Mouse (Mus musculus) ES-Bruce4 (cell line): ENCODE measurements around the gene Pdzrn3. TPM values are rescaled to one million over a fixed set of nuclear protein-coding genes. Genes with fewer than 3 reads are reported as not detected.

Experiments
- H3K27ac ChIP-seq: 2 replicates; pipeline ENCODE4 v1.5.1; 2012; ENCODE audit warnings: low read length, inconsistent platforms; ENCODE audit not compliant: insufficient read depth
- H3K27me3 ChIP-seq: 2 replicates; pipeline ENCODE4 v1.6.1; 2012; ENCODE audit warnings: mild to moderate bottlenecking, low read length, inconsistent platforms; ENCODE audit not compliant: control insufficient read depth, poor library complexity, insufficient read depth, severe bottlenecking
- H3K36me3 ChIP-seq: 2 replicates; pipeline ENCODE4 v1.6.1; 2012; ENCODE audit warnings: inconsistent platforms, mild to moderate bottlenecking, low read length, moderate library complexity; ENCODE audit not compliant: control insufficient read depth, poor library complexity, insufficient read depth, severe bottlenecking
- H3K4me1 ChIP-seq: one replicate; pipeline ENCODE4 v1.8.1; 2011; ENCODE audit warnings: low read length; ENCODE audit not compliant: control insufficient read depth, insufficient read depth
- H3K4me3 ChIP-seq: 2 replicates; pipeline ENCODE4 v1.5.1; 2011; ENCODE audit warnings: low read depth, mild to moderate bottlenecking, low read length
- H3K9ac ChIP-seq: 2 replicates; pipeline ENCODE4 v1.6.1; 2012; ENCODE audit warnings: low read depth, mild to moderate bottlenecking, inconsistent platforms; ENCODE audit not compliant: poor library complexity, severe bottlenecking
- H3K9me3 ChIP-seq: replicated peaks from 2 replicates; pipeline ENCODE4 v1.6.1; 2012; ENCODE audit warnings: mild to moderate bottlenecking, low read length, inconsistent platforms; ENCODE audit not compliant: control insufficient read depth, poor library complexity, insufficient read depth, severe bottlenecking
- CTCF ChIP-seq: IDR thresholded peaks from one replicate; pipeline ENCODE4 v1.8.1; 2011; ENCODE audit warnings: low read depth, low read length
- EP300 ChIP-seq: IDR thresholded peaks from 2 replicates; pipeline ENCODE4 v1.6.1; 2011; ENCODE audit warnings: low read depth, low read length; ENCODE audit not compliant: insufficient read depth
- POLR2A ChIP-seq: IDR thresholded peaks from one replicate; pipeline ENCODE4 v1.8.1; 2011; ENCODE audit warnings: low read length; ENCODE audit not compliant: insufficient read depth
- polyA plus RNA-seq: library from polyadenylated mRNA; stranded (reverse); fragments of >200 nt; gene quantifications from 2 replicates; pipeline ENCODE4 v1.2.4, GENCODE M21; 2011; ENCODE audit warnings: low read depth; ENCODE audit not compliant: missing spikeins, insufficient read depth, insufficient read length

Pdzrn3 gene
- polyA plus RNA-seq, 1 experiment: 3.1 TPM

DNA sequence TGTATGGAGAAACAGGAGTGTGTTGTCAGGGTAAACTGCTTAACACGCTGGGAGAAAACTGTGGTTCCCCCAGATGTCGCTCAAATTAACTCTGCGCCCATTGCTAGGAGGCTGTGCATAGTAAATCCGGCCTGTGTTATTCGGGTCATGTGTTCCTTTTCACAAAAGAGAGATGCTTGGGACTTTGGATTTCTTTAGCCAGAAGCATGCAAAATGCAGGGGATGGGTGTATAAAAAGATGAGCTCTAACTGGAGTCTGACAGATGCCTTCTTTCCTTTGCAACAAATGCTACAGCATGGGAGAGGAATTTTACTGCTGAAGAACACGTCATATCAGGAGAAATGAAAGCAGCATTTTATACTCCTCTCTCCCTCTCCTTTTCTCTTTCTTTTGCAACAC lies 190.4 kb downstream of the Pdzrn3 start:
- Histone ChIP-seq H3K27ac (no peak overlapping the region), H3K4me3 (no peak overlapping the region), H3K9ac (no peak overlapping the region), H3K36me3 (no peaks in the 10 kb centered on the region), H3K9me3 (no peaks in the 10 kb centered on the region), H3K4me1 (no peaks in the 10 kb centered on the region), H3K27me3 (no peaks in the 10 kb centered on the region)
- TF ChIP-seq POLR2A (no peak), CTCF (no peak), EP300 (no peak)

- H3K9ac ChIP-seq: no peak overlapping the region
- H3K27me3 ChIP-seq: no peaks in the 10 kb centered on the region
- TF ChIP-seq POLR2A: no peak
- TF ChIP-seq EP300: no peak
- no peak for TF ChIP-seq CTCF
- H3K36me3 ChIP-seq: no peaks in the 10 kb centered on the region
- H3K27ac ChIP-seq: no peak overlapping the region
- H3K4me3 ChIP-seq: no peak overlapping the region
- H3K9me3 ChIP-seq: no peaks in the 10 kb centered on the region
- H3K4me1 ChIP-seq: no peaks in the 10 kb centered on the region
Observed at GRCm38 (mm10) chr6:101186887-101187286, 190.8 kb downstream of the Pdzrn3 start.

DNA sequence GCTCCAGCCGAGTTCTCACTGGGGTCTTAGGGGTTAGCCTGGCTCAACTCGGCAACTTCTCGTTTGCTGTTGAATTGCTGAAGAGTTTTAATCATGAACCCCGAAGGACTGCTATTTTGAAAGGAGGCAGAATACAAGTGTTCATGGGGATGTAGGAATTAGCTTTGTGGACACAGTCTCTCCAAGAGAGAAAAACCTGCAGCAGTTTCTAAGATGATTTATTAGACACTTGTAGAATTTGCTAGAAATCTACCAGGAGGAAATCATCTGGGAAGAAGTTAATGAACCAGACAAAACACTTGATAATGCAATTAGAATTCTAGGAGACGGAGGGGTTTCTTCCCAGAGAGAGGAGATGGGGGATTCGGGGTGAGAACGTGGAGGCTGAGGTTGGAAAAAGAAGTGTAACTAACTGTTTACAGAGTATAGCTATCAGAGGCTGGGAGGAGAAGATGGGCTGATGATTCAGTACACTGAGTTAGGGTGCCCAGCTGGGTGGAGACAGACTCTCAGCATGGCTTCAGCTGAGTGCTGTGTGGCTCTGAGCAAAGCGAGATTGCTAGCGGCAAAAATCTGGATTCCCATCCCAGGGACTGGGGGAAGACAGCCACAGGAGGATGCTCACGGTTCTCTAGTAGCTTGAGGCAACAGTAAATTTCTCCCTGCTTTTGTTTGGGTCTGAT lies 193.5 kb downstream of the Pdzrn3 start:
- H3K9me3 ChIP-seq: no peaks in the 10 kb centered on the region
- TF ChIP-seq CTCF (no peak), EP300 (no peak), POLR2A (no peak)
- no peaks in the 10 kb centered on the region for H3K36me3 ChIP-seq
- no peak overlapping the region for H3K9ac ChIP-seq
- no peak overlapping the region for H3K4me3 ChIP-seq
- H3K27me3 ChIP-seq: no peaks in the 10 kb centered on the region
- no peaks in the 10 kb centered on the region for H3K4me1 ChIP-seq
- no peak overlapping the region for H3K27ac ChIP-seq

DNA sequence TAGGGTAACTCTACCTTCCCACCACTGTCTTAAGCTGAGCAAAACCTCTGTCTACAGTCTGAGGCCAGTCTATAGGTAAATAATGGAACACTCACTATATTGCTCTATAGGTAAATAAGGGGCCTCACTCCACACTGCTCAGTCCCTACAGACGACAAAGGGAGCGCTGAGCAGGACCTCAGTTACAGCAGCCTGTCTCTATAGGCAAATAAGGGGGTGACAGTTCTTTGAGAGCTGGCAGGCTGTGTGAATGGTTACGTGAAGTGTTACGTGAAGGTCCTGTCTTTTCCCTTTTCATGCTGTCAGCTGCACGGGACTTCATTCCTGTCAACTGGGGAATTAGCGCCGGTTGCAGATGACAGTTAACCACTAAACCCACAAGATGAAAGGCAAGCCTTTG lies 207.0 kb downstream of the Pdzrn3 start:
- H3K4me1 ChIP-seq: no peaks in the 10 kb centered on the region
- H3K4me3 ChIP-seq: no peak overlapping the region
- TF ChIP-seq EP300 (no peak), CTCF (no peak), POLR2A (no peak)
- H3K36me3 ChIP-seq: no peaks in the 10 kb centered on the region
- H3K27me3 ChIP-seq: 0 out of 2 replicates have a peak, but pooled peaks cover 1% of the 10 kb centered on the region
- H3K9ac ChIP-seq: no peak overlapping the region
- H3K9me3 ChIP-seq: no peaks in the 10 kb centered on the region
- H3K27ac ChIP-seq: no peak overlapping the region

DNA sequence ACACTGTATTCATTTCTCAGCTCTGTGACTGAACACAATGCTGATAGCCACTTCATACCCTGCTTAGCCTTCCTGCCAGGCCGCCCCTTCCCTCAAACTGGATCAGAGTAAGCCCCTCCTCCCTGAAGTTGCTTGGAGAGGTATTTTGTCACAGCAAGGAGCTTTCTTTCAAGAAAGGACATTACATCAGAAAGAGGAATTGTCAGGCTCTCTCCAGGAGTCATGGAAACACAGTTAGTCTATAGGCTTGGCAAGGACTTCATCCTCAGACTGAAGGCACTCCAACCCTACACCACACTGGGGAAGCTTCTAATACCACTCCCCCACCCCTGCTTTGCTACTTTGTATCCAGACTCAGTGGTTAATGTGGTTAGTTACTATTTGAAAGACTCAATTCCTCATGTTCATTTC lies 224.2 kb downstream of the Pdzrn3 start:
- no peak overlapping the region for H3K4me3 ChIP-seq
- no peaks in the 10 kb centered on the region for H3K27me3 ChIP-seq
- H3K36me3 ChIP-seq: no peaks in the 10 kb centered on the region
- TF ChIP-seq EP300 (no peak), POLR2A (no peak), CTCF (no peak)
- H3K4me1 ChIP-seq: no peaks in the 10 kb centered on the region
- no peak overlapping the region for H3K27ac ChIP-seq
- H3K9me3 ChIP-seq: peaks cover 6% of the 10 kb centered on the region
- H3K9ac ChIP-seq: no peak overlapping the region

GRCm38 (mm10) chr6:101135368-101135767 lies 242.3 kb downstream of the Pdzrn3 start:
- Histone ChIP-seq H3K9me3 (peaks cover 7% of the 10 kb centered on the region; the same call in 1 of the 2 replicates), H3K27me3 (no peaks in the 10 kb centered on the region), H3K27ac (no peak overlapping the region), H3K36me3 (no peaks in the 10 kb centered on the region), H3K4me3 (no peak overlapping the region), H3K4me1 (no peaks in the 10 kb centered on the region), H3K9ac (no peak overlapping the region)
- TF ChIP-seq POLR2A (no peak), EP300 (no peak), CTCF (no peak)
